Mouse (Mus musculus): Measurements from ENCODE around the gene Gmpr. TPM values are rescaled to one million over a fixed set of nuclear protein-coding genes. Genes with fewer than 3 reads are reported as not detected.
A peak's percentile ranks its signal among the peaks of the same experiment; 100 is the strongest.

Gene Gmpr
- total RNA-seq, 4 experiments from 2014 or later, result 65.2 to 76.9 (median 67.4) TPM

DNA sequence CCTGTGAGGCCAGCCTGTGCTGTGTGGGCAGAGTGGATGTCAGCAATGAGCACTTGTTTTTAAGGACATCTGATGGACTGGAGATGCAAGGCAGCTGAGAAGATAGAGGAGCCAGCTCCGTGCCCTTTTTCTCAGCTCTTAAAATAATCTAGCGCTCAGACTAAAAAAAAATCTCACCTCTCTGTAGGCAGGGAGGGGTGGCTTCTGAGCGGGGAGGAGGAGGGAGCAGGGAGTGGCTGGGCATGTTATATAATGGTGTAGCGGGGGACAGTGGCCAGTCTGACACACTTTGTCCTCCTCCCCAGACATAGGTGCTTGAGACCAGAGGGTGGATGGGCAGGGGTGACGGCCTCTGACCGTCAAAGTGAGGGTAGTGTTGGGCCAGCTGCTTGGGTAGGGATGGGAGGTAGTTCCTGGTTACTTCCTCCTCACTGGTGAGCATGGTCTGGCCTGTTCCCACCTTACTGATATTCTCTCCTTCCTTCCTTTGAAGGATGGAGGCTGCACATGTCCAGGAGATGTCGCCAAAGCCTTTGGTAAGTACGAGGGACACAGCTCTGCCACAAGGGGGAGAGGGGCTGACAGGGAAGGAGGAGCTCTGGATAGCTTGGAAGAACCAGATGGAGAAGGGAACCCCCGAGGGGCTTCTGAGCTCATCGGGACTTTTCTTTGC lies 31.4 kb downstream of the Gmpr start:
- peak; percentile 68 to 73 for DNase-seq (ENCODE audit: low spot score in 2 of 2)

DNA sequence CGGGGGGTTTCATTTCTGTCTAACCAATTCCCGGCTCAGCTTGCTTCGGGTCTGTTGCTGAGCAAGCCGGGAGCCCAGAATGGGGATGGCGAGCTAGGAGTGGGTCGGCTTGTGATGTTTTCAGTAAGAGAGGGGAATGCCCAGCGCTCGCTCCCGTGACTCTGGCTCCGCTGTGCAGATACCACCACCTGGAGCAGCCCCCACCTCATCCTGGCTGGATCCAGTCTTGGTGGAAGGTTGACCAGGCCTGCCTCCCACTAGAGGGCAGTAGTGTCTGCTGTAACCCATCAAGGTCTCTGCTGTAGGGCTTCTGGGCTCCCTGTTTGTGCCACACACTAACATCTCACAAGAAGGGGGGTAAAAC lies 31.9 kb downstream of the Gmpr start:
- DNase-seq (ENCODE audit: low spot score in 2 of 2), result peak; percentile 75 to 82

DNA sequence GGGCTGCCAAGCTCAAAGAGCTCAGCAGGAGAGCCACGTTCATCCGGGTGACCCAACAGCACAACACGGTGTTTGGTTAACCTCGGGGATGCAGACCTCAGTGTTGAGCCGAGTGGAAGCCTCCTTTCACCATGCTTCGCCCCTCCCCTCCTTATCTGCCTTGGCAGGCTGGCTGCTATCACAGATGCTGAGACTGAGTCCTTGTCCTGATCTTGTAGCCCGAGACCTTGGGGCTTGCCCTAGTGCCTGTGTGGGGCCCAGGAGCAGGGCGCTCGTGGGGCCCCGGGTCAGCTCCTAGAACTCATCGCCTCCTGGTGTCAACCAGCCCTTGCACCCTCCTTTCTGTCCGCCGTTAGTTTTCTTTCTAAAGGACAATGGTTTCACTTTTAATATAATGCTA lies 38.7 kb downstream of the Gmpr start:
- no peak for DNase-seq (ENCODE audit: low spot score in 2 of 2)

DNA sequence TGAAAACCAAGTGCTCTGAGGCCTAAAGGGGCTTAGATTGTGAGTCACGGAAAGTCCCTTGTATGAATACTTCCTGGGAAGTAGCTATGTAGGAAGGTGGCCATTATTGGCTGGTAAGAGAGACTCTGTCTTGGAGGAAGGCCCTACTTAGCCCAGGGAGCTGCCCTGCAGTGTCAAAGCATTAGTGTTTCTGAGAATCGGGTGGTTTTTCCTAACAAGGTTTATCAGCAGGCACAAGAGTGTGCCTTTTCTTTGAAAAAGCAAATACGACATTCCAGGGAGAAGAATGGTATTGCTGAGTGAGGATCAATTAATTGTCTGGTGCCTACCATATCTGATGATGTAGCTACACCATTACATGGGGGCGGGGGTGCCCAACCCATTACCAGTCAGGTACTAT lies 39.7 kb downstream of the Gmpr start:
- no peak for DNase-seq (ENCODE audit: low spot score in 2 of 2)

DNA sequence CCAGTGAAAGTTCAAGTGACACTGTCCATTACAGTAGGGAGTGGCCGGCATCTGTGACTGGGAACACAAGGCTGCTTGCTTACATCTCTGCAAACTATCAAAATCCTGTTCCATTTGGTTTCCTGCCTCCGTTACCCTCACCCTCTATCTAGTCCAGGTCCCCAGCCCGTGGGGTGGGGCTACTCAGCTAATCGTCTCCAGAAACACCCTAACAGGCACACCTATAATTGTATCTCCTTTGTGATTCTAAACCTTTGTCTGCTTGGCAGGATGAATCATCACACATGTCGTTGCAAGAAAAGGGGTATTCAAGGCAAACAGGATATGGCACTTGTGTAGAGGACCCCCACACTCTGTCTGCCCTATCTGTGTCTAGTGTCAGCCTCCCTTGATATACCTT lies 40.3 kb downstream of the Gmpr start:
- no peak for DNase-seq (ENCODE audit: low spot score in 2 of 2)

DNA sequence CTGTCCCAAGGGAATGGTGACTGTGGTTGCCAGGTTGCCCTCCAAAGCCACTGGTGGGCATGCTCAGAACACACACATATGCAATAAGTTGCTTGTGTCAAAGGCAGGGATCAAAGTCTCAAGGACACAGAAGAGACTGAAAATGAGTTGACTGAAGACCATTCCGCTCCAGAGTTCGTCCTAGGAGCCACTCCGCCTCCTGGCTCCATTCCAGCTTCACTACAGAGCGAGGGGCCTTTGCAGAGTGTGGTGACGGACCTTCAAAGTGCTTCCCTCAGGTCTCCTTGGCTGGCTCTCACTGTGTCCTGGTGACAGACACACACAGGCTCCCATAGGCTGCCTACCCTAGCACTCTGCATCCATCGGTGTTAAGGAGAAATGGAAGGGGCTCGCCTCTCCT lies 46.4 kb downstream of the Gmpr start:
- no peak for DNase-seq (ENCODE audit: low spot score in 2 of 2)

DNA sequence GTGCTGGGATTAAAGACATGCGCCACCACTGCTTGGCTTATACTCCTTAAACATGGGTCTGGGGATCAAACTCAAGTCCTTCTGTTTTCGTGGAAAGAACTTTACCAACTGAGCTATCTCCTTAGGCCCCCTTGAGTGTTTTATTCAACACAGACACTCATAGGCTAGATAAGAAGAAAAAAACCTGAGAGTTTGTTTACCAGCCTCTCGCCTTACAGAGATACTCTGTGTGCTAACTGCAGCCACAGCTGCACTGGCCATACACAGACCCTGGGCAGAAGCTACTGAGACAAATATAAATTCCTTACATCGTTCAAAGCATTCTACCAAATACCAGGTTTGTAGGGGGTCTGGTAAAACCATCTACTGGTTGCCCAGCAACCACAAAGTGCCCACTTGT lies 51.1 kb downstream of the Gmpr start:
- DNase-seq (ENCODE audit: low spot score in 2 of 2), result no peak

DNA sequence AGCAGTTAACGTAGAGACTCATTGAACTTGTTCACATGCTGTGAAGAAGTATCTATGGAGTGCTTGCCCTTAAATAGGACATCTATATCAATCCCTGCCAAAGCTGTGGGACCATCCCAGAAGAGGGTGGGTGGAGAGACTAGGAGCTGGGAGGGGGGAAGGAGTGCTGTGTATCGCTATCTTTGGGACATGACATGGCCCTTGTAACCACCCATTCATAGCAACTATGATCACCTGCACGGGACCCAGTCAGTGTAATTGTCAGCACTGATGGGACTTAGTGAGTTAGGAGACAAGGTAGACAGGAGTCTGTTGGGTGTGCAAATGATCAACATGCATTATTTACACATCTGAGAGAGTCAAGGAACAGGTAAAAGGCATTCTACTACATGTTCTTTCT lies 52.0 kb downstream of the Gmpr start:
- no peak for DNase-seq (ENCODE audit: low spot score in 2 of 2)

DNA sequence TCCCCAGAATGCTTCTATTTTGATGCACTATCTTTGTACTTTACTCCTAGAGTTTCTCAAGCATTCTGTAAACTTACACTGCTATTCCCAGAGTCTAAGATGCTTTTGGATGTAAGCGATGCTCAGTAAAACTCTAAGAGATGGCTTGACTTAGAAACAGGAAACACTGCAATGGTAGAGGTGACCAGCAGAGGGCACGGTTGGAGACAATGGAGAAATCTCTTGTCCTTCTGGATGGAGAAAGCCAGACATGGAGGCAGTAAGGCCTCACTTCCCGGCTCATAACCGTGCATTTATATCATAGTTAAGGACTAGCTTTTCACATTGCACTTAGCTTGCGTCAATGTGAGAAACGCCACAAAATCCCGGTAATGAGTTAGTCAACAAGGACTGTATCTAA lies 53.3 kb downstream of the Gmpr start:
- no peak for DNase-seq (ENCODE audit: low spot score in 2 of 2)

DNA sequence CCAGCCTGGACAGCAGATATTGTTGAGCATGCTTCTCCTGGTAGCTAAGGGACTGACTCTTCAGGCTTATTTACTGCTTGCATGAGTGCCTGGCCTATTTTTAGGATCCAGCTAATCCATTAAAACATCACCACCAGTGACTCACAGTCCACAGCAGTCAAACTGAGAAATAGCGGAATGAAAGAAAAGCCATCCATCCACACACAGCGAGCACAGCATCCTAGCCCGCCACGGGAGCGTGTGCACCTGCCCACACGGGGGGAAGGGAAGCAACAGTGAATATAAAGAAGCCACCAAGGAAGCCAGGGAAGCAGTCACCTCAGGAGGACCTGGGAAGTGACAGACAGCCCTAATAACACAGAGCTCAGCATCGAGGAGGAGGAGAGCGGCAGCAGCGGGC lies 54.8 kb downstream of the Gmpr start:
- no peak for DNase-seq (ENCODE audit: low spot score in 2 of 2)

DNA sequence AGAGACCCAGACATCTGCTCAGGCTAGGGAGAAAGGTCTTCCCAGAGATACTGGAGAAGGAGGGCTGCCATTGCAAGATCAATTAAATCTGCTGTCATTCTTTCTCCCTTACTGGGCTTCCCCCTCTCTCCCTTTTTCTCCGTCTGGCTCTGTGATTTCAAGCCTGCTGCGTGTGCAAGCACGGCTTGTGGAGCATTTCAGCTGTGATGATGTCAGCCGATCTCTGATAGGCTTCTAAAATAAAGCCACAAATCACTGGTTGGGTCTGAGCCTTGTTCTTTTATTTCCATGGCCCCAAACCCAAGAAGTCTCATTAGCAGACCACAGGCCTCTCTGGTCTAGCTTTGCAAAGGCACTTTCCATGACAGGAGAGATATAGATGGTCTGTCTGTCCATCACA lies 57.7 kb downstream of the Gmpr start:
- DNase-seq (ENCODE audit: low spot score in 2 of 2), result no peak

DNA sequence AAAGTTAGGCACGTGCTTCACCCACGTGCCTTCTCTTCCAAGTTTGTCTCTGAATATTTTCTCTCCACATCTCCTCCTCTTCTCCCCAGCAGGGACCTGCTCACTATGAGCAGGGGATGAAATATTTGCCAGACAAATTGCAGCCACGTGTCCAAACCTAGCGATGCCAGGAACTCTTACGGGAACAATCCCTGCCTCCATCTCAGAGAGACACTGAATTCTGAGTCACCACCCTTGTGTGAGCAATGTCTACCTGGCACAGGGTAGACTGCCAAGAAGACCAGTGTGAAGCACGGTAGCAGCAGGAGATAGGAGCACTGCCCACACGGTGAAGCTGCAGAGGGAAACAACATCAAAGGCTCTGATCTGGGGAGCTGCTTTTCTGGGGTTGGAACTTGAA lies 62.7 kb downstream of the Gmpr start:
- no peak for DNase-seq (ENCODE audit: low spot score in 2 of 2)

DNA sequence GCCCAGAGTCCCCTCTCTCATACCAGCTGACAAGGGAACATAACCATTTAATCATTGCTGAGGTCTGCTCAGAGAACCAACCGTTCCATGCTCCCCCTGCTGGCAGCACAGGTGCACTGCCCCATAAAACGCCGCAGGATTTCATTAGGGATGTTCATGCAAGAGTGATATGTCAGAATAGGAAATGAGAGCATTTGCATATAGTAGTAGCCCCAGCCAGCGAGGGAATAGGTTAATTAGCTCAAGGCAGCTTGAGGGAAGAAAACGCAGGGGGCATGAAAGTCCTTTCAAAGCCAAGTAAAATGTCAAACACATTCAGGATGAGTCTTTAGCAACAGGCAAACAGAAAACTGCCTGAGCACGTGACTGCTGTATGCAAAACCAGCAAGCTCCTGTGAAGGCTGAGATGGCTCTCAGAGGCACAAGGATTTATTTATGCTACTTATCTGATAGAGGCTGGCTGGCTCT lies 64.6 kb downstream of the Gmpr start:
- peak; percentile 78 to 91 for DNase-seq (ENCODE audit: low spot score in 2 of 2)

DNA sequence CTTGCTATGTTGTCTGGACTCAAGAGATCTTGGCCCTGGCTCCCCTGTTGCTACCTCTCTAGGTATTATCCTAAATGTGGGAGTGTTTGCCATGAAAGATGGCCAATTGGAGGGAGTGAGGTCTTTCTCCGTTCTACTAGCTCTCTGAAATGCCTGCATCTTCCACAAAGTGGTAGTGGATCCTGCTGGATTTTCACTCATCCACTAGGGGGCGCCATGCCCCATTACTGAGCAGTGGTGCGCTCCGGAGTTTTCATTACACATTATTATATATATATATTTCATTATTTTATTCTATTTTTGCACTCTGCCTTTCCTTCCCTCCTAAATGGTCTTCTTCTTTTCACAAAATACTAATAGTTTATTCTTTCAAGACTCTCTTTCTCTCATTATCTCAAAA lies 65.5 kb downstream of the Gmpr start:
- peak in 1 of 2 experiments; percentile 64 for DNase-seq (ENCODE audit: low spot score in 2 of 2)

DNA sequence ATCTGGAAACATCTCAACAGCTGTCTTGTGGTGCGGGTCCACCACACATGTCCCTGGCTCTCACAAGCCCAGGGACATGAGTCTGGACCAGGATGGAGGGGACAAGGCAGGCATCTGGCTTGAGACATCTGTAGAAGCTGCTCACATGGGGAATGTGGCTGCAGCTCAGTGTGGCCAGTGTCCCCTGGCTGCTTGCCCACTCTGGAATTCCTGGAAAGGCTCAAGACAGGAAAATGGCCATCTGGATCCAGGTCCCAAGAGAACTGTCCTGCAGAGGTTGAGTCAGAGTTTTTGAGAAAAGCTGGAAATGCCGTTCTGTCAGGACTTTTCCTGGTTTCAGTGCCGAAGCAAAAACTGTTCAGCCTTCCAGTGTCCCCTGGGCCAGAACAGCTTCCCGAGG lies 68.9 kb downstream of the Gmpr start:
- no peak for DNase-seq (ENCODE audit: low spot score in 2 of 2)

DNA sequence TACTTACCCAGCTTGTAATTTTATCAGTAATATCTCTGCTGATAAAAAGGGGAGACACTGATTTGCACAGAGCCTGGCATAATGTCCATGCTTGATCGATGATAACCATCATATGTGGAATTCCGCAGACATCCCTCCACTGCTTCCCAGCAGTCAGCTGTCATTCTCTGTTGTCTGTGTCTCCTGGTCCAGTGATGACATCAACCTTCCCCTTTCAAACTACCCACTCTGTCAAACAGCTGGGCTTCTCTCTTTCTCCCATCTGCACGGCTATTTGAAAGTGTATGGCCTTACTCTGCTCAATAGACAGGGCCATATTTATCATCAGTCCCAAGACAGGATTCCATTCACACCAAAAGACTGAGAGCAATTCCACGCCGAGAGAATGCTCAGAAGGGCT lies 70.1 kb downstream of the Gmpr start:
- no peak for DNase-seq (ENCODE audit: low spot score in 2 of 2)

DNA sequence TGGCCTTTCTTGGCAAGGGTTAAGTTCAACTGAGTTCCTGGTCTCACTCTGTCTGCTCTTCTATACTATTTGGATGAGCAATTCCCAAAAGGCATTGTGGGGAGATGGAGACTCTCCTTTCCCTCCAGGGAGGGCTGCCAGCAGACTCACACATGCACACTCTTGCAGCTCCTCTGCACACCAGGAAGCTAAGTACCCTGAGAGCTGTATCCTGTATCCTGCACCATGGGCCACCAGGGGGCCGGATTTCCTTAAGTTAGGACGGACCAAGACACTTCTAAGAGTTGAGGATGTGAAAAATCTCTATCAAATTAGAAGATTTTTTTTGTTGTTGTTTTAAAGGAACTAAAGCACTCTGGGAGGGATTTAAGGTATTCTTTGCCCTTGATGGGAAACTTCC lies 70.5 kb downstream of the Gmpr start:
- DNase-seq (ENCODE audit: low spot score in 2 of 2), result no peak

DNA sequence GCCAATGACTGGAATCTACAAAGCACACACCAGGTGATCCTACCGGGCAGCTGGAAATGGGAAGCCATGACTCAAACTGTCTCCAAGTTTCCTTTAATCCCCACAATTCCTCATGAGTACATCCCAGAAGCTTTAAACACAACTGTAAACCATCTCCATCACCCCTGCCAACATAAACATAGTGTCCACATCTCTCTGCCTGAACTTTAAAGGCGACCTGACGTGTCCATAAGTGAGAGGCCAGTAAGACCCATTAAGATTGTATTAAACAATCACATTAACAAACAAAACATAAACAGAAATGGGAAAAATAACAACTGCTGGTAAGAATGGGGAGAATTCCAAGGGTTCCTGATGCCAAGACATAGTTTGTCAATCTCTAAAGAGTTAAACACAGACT lies 72.5 kb downstream of the Gmpr start:
- no peak for DNase-seq (ENCODE audit: low spot score in 2 of 2)

DNA sequence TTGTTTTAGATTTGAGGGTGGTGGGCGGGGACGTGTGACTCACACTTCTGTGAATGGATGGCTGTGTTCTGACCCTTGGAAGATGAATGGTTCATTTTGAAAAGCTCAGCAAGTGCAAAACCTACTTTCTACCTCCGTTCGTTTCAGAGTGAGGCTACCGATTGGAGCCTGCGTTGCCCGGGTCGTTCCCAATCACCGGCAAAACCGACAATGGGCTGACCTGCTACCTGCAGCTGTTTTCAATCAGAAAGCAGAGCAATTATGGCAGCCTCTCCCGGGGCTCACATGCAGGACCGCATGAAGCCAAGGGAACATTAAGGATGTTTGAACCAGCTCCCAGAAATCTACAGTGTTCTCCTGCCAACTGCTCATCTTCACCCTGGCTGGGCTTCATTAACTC lies 75.0 kb downstream of the Gmpr start:
- no peak for DNase-seq (ENCODE audit: low spot score in 2 of 2)

DNA sequence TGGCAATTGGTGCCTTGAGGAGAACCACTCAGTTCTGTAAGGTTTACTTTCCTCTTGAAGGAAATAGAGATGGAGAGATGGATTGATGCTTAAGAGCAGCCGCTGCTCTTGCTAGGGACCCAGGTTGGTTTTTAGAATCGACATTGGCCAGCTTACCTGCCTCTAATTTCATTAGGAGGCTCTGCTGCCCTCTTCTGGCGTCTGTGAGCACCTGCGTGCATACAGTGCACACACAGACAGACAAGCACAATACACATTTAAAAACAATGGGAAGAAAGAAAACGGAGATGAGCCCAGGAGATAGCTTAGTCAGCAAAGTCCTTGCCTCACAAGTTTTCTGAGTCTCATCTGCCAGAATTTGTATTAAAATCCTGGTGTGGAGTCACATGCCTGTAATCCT lies 75.8 kb downstream of the Gmpr start:
- no peak for DNase-seq (ENCODE audit: low spot score in 2 of 2)

DNA sequence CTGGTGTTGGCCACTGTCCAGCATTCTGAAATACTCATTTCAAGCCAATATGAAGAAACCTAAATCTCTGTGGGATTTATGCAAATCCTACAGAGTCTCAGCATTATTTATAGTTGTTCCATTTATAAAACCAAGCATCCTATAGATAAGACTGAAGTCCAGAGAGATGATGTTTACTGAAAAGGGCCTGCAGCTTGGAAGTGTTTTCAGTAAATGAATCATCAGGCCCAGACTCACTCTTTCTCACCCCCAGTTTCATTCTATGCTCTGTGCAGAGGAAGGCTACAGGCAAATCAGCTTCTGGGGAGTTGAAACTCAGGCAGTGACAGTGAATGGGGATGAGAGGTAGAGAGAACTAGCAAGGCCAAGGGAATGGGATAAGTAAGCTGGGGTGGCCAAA lies 83.7 kb downstream of the Gmpr start:
- no peak for DNase-seq (ENCODE audit: low spot score in 2 of 2)

DNA sequence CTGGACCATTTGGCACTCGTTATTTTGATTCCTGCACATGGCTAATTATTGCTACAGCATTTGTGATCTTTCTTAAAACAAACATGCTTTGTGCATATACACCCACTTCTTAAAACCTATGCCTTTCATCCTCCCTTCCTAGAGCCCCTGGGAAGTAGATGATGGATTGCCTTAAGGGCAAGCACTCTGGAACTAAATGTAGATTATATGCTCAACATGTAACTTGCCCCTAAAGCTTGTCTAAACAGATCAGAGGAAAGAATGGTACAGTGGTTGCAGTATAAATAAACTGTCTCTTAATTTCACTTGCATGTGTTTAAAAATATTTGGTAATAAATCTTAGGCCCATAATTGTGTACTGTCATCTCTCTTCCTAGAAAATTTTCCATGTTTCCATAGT lies 86.7 kb downstream of the Gmpr start:
- no peak for DNase-seq (ENCODE audit: low spot score in 2 of 2)

DNA sequence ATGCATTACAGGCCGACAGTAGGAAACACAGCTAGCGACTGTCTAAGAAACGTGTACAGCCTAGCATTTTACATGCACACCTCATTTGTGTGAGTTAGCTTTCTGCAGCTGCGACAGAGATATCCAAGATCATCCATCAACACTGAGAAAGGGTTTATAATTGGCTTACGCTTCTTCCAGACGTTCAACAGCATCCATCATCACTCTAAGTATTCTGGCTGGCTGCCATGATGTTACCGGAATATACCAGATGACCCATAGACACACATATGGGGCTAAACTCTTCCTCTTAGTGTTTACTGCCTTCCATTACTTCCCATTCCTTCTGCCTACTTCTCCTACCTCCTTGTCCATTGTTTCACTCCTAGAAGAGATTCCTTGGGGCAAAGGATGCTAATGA lies 88.2 kb downstream of the Gmpr start:
- no peak for DNase-seq (ENCODE audit: low spot score in 2 of 2)

DNA sequence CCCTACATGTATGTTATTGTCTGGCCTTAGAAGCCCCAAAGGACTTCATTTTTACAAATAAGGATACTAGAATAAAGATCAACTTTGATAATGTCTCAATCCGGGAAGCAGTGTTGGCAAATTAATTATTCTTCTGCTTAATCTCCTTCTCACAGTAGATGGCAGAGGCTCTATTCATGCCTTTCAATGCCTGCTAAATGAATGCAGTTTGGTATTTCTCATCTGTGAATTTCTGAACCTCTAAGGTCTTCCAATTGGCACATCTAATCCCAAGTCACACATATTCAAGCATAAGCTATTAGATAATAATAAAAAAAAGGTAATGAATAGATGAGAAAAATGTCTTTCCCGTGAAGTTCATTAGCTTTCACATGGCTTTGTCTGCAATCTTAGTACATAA lies 92.6 kb downstream of the Gmpr start:
- DNase-seq (ENCODE audit: low spot score in 2 of 2), result no peak
